Mouse (Mus musculus) skeletal muscle tissue, postnatal 0 days (tissue): ENCODE measurements around the gene Slc13a4. TPM values are rescaled to one million over a fixed set of nuclear protein-coding genes. Genes with fewer than 3 reads are reported as not detected.

Source experiments
- polyA plus RNA-seq: library from polyadenylated mRNA; unstranded; fragments of >200 nt; fragmentation: Nextera tagmentation; extraction: Ambion mirVana; gene quantifications from 2 replicates; pipeline ENCODE4 v1.2.1, GENCODE M21; 2015

Slc13a4 gene
- 0.86 and 2.5 TPM in 2 replicates for polyA plus RNA-seq

DNA sequence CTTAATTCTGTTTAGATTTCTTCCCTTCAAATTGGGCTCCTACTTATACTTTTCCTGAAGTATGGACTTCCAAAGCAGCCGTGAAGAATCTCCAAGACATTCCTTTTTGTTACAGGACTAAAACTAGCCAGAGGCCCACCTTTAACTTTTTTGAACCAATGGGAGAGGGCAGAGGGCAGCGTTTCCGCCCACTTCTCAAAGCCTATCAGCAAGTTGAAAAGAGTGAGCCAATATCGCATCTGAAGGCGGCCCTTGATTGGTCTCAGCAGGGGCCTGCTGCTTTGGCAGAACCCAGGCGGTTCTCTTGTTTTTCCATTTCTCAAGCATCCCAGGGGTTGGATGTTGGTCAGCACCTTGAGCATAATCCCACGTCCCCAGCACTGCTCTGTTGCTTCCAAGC, at the start of gene Slc13a4:
Gene Slc13a4, minus strand, starts transcription at position 95 of the 400 bp plus-strand sequence.

DNA sequence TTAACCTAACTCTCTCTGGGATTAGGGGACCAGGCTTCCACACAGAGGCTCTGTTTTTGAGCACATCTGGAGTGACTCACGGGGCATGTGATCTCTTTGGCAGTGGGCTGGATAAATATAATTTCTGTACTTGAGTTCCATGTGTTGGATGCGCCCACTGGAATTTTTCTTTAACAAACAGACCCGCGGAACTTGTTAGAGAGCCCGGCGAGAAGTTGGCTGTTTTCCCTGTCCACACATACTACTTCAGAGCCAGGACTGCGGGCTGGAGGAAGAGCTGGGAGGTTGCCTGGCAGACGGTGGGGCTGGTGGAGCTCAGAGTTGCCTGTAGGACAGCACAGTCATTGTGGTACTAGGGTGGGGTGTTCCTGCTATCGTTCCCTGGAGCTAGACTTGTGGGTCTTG, 18.2 kb upstream of the Slc13a4 start, which contains the start of gene Fam180a:
Gene Fam180a, minus strand, starts transcription at position 31 of the 405 bp plus-strand sequence.

Other genes starting within 250 kb of the Slc13a4 start
- gene Cnot4, start 174.4 kb downstream of the Slc13a4 start, polyA plus RNA-seq, result 13.8 and 15.1 TPM in 2 replicates
- 5.7 and 6.4 TPM in 2 replicates for gene Nup205, start 130.7 kb downstream of the Slc13a4 start, polyA plus RNA-seq
- 0.09 and 0.32 TPM in 2 replicates for gene Fam180a, start 18.0 kb upstream of the Slc13a4 start, polyA plus RNA-seq
- gene Mtpn, start 231.8 kb upstream of the Slc13a4 start, polyA plus RNA-seq, result 52.7 and 56.2 TPM in 2 replicates